Mouse (Mus musculus) spleen, adult 10 weeks (tissue): ENCODE measurements around the gene Nlrc3. TPM values are rescaled to one million over a fixed set of nuclear protein-coding genes. Genes with fewer than 3 reads are reported as not detected.

Experiments used
- polyA plus RNA-seq: library from polyadenylated mRNA; stranded (reverse); fragments of 350-450 nt; fragmentation: Illumina TruSeq; extraction: RNeasy Lipid Tissue Mini Kit (QIAGEN cat#74804); gene quantifications from one replicate; pipeline ENCODE4 v1.2.3, GENCODE M21; 2015; ENCODE audit warnings: low replicate concordance; ENCODE audit not compliant: insufficient read depth

Nlrc3 gene
- polyA plus RNA-seq, result 33.9 TPM

GRCm38 (mm10) chr16:3976251-3976671 is at the start of gene Nlrc3:
TSS of gene Nlrc3 (minus strand) at chr16:3976632.

DNA sequence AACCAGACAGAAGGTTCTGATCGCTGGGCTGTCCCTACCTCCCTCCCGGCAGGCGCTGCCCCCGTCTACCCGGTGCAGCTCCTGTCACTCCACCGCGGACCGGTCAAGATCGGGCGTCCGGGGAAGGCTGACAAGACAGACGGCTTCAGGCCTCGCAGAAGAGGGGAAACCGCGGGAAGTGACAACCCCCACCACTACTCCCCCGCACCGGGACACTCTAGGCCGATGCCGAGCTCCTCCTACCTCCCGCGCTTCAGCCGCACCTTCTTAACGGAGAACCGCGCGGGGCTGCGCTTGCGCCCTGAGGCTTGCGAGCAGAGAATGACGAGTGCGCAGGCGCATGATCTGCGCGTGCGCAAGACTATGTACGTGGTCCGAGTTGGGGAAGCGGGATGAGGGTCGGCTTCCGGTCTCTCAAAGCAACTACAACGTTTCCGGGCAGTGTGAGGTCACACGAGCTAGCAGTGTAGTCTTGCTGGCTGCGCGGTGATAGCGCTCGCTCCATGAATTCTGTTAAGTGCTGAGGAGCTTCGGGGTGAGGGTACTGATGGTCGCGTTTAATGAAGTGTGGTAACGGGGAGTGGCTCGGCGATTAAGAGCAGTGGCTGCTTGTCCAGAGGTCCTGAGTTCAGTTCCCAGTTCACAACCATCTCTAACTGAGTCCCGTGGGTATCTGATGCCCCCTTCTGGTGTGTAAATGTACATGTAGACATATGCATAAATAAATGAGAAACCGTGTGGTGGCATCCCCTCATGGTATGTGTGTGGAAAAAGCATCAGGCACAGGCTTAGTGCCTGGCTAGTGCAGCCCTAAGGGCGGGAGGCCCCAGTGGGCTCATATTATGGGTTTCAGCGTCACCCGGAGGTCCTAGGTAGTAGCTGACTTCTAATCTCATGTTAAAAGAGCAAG is 27.3 kb upstream of the Nlrc3 start, which contains the start of gene Slx4:
Gene Slx4, minus strand, starts transcription at position 282 of the 910 bp plus-strand sequence.

DNA sequence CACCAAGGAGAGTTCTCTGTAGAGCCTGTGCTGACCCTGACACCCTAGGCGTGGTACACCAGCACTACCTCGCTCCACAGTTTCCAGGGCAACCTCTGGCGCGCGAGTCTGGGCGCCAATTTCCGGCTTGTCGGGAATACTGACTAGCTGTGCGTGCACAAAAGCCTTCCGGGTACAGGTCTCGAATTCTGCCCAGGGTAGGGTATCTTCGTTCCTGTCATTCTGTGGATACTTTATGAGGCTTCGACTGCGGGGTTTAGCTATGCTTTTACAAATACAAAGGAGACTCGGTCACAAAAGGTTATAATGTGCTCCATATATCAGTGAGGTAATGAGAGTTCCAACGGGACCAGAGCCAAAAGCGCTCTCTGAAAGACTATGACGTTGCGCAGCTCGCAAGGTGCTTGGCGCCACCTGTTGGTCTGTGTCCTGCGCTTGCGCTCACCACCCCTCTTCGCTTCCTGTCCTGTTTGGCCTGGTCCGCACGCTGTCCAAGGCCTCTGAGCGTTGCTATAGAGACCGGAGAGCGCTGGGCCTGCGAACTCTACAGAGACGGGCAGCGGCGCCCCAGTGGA is 67.8 kb downstream of the Nlrc3 start, which contains the start of the genes 1700037C18Rik and Cluap1:
Gene 1700037C18Rik, minus strand, starts transcription at position 153 of the 575 bp plus-strand sequence.
Gene Cluap1, plus strand, starts transcription at position 265 of the 575 bp plus-strand sequence.

Other genes with a start within 250 kb of the Nlrc3 start
- 86.3 TPM for gene Zfp263, start 232.5 kb downstream of the Nlrc3 start, polyA plus RNA-seq
- gene Olfr15, start 145.8 kb downstream of the Nlrc3 start, polyA plus RNA-seq, result not detected
- gene Zfp174, start 129.4 kb downstream of the Nlrc3 start, polyA plus RNA-seq, result 2.0 TPM
- 92.9 TPM for gene Naa60, start 104.3 kb downstream of the Nlrc3 start, polyA plus RNA-seq
- gene Zfp597, start 92.1 kb downstream of the Nlrc3 start, polyA plus RNA-seq, result 33.8 TPM
- gene Gm20695, start 92.0 kb downstream of the Nlrc3 start, polyA plus RNA-seq, result 0.79 TPM
- gene 1700037C18Rik, start 67.9 kb downstream of the Nlrc3 start, polyA plus RNA-seq, result 3.5 TPM
- gene Cluap1, start 67.8 kb downstream of the Nlrc3 start, polyA plus RNA-seq, result 30.9 TPM
- 42.3 TPM for gene Slx4, start 27.1 kb upstream of the Nlrc3 start, polyA plus RNA-seq
- 0.18 TPM for gene Dnase1, start 60.3 kb upstream of the Nlrc3 start, polyA plus RNA-seq
- gene Trap1, start 101.2 kb upstream of the Nlrc3 start, polyA plus RNA-seq, result 58.1 TPM
- gene Crebbp, start 237.4 kb upstream of the Nlrc3 start, polyA plus RNA-seq, result 39.2 TPM